Mouse (Mus musculus) limb, embryonic 12.5 days (tissue): ENCODE data around the gene Ndufs2. TPM values are rescaled to one million over a fixed set of nuclear protein-coding genes. Genes with fewer than 3 reads are reported as not detected.

ENCODE experiments used
- ATAC-seq: fragments of 200-750 bp; cut with Nextera tagmentation; 2 replicates; pipeline ENCODE4 v1.8.0; 2017; ENCODE audit warnings: low read depth, moderate TSS enrichment; ENCODE audit not compliant: insufficient number of reproducible peaks, insufficient read depth, low FRiP score, low TSS enrichment
- H3K27ac ChIP-seq: fragments of 300-500 bp; sonication (generic); 2 replicates; pipeline ENCODE4 v1.5.1; 2016; ENCODE audit warnings: mild to moderate bottlenecking, moderate library complexity
- H3K27me3 ChIP-seq: fragments of 300-500 bp; sonication (generic); 2 replicates; pipeline ENCODE4 v1.6.1; 2016; ENCODE audit warnings: mild to moderate bottlenecking, moderate library complexity
- H3K36me3 ChIP-seq: fragments of 300-500 bp; sonication (generic); 2 replicates; pipeline ENCODE4 v1.6.1; 2016; ENCODE audit warnings: mild to moderate bottlenecking, moderate library complexity
- H3K4me1 ChIP-seq: fragments of 300-500 bp; sonication (generic); replicated peaks from 2 replicates; pipeline ENCODE4 v1.6.1; 2016
- H3K4me2 ChIP-seq: fragments of 300-500 bp; sonication (generic); 2 replicates; pipeline ENCODE4 v1.6.1; 2016; ENCODE audit warnings: mild to moderate bottlenecking, moderate library complexity
- H3K4me3 ChIP-seq: fragments of 300-500 bp; sonication (generic); replicated peaks from 2 replicates; pipeline ENCODE4 v1.5.1; 2016; ENCODE audit warnings: mild to moderate bottlenecking
- H3K9ac ChIP-seq: fragments of 300-500 bp; sonication (generic); replicated peaks from 2 replicates; pipeline ENCODE4 v1.6.1; 2016; ENCODE audit warnings: mild to moderate bottlenecking, moderate library complexity
- H3K9me3 ChIP-seq: fragments of 300-500 bp; sonication (generic); 2 replicates; pipeline ENCODE4 v1.6.1; 2016; ENCODE audit warnings: mild to moderate bottlenecking, moderate library complexity
- WGBS: fragments of 180-500 bp; shearing (Covaris S2); methylation state at CpG from one replicate; pipeline ENCODE4 v1.1.7; 2016; 5-methylcytosine and 5-hydroxymethylcytosine counted together
- polyA plus RNA-seq: library from polyadenylated mRNA; unstranded; fragments of >200 nt; fragmentation: Nextera tagmentation; extraction: Ambion mirVana; gene quantifications from 2 replicates; pipeline ENCODE4 v1.2.1, GENCODE M21; 2016

The Ndufs2 gene
- polyA plus RNA-seq, 1 experiment from 2014 or later: 251 TPM

- no peak for ATAC-seq
- no peak overlapping the region for H3K4me2 ChIP-seq
- no peaks in the 10 kb centered on the region for H3K9me3 ChIP-seq
- WGBS: 89% methylated on average over 20 of the region's 20 CpGs
- no peak overlapping the region for H3K9ac ChIP-seq
- H3K36me3 ChIP-seq: peaks cover 64% of the 10 kb centered on the region
- no peaks in the 10 kb centered on the region for H3K27me3 ChIP-seq
- no peak overlapping the region for H3K27ac ChIP-seq
- H3K4me1 ChIP-seq: peaks cover 22% of the 10 kb centered on the region
- H3K4me3 ChIP-seq: no peak overlapping the region
Observed at GRCm38 (mm10) chr1:171285096-171285892, 34.1 kb upstream of the Ndufs2 start.

DNA sequence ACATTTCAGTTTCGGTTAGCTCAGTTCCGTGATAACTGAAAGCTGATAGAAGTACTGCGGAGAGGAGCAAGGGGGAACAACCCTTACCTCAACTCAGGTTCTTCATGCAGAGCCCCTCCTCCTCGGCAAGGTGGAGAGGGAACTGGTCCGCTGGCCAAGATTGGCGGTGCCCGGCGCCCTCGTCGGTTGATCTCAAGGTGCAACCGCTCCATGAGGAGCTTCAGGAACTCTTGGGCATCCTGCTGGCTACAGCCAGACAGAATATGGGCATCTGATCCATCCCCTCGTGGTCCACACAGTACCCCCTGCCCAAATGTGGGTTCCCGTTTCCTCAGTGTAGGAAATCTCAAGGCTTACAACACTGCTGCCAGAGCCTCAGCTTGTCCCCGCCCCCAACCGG, 33.3 kb upstream of the Ndufs2 start:
- no peak overlapping the region for H3K4me2 ChIP-seq
- no peak overlapping the region for H3K27ac ChIP-seq
- no peaks in the 10 kb centered on the region for H3K9me3 ChIP-seq
- WGBS: 90% methylated on average over 15 of the region's 15 CpGs
- no peak for ATAC-seq
- H3K4me3 ChIP-seq: no peak overlapping the region
- H3K4me1 ChIP-seq: peaks cover 30% of the 10 kb centered on the region
- no peaks in the 10 kb centered on the region for H3K27me3 ChIP-seq
- no peak overlapping the region for H3K9ac ChIP-seq
- H3K36me3 ChIP-seq: peaks cover 58% of the 10 kb centered on the region

GRCm38 (mm10) chr1:171283188-171284160, 32.3 kb upstream of the Ndufs2 start:
- peaks cover 55% of the 10 kb centered on the region for H3K36me3 ChIP-seq
- H3K4me1 ChIP-seq: peaks cover 32% of the 10 kb centered on the region
- no peak overlapping the region for H3K4me3 ChIP-seq
- H3K27me3 ChIP-seq: no peaks in the 10 kb centered on the region
- no peak for ATAC-seq
- 93% methylated on average over 18 of the region's 18 CpGs for WGBS
- no peaks in the 10 kb centered on the region for H3K9me3 ChIP-seq
- H3K9ac ChIP-seq: no peak overlapping the region
- H3K27ac ChIP-seq: no peak overlapping the region
- no peak overlapping the region for H3K4me2 ChIP-seq

GRCm38 (mm10) chr1:171282086-171282805, 31.1 kb upstream of the Ndufs2 start:
- no peak for ATAC-seq

DNA sequence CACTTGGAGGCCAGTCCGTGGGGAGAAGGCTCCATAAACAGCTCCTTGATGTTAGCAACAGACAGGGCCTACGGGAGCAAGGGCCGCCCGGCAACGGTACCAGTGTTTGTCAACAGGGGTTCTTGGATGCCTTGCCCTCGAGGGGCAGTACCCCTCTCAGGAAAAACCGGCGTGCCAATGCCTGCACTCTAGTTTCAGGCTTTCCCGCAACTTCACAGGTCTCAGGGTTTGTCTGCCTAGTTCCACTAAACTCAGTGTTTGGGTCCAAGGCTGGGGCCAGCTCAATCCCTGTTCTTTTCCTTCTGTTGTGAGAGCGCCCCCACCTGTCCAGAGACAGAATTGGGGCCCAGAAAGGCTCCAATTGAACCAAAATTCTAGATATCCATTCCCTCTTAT, 30.3 kb upstream of the Ndufs2 start:
- Histone ChIP-seq H3K27me3 (no peaks in the 10 kb centered on the region), H3K4me1 (peaks cover 19% of the 10 kb centered on the region), H3K9ac (peak overlapping the region; percentile 68), H3K36me3 (peaks cover 69% of the 10 kb centered on the region), H3K27ac (peak overlapping the region; percentile 90), H3K4me2 (peak overlapping the region; percentile 72), H3K9me3 (no peaks in the 10 kb centered on the region), H3K4me3 (peak overlapping the region; percentile 61)
- ATAC-seq: peak; percentile 18
- WGBS: under 1% methylated on average over 10 of the region's 10 CpGs

More at GRCm38 (mm10) chr1:171282086-171282805, 31.1 kb upstream of the Ndufs2 start:
- Histone ChIP-seq H3K9me3 (no peaks in the 10 kb centered on the region), H3K27me3 (no peaks in the 10 kb centered on the region), H3K9ac (no peak overlapping the region), H3K4me1 (peaks cover 26% of the 10 kb centered on the region), H3K4me2 (peak overlapping the region; percentile 72), H3K4me3 (peak overlapping the region; percentile 61), H3K36me3 (peaks cover 65% of the 10 kb centered on the region), H3K27ac (peak overlapping the region; percentile 90; the same call in 1 of the 2 replicates)
- WGBS: 81% methylated on average over 18 of the region's 18 CpGs

GRCm38 (mm10) chr1:171280916-171281527, 29.8 kb upstream of the Ndufs2 start, which contains the start of gene Ppox:
Gene Ppox (minus strand): TSS chr1:171281186.
- Histone ChIP-seq H3K9ac (peak within 1 kb of the TSS; percentile 79), H3K4me3 (peak within 1 kb of the TSS; percentile 61), H3K4me1 (peaks cover 15% of the 10 kb centered on the region), H3K27ac (peak within 1 kb of the TSS; percentile 90), H3K27me3 (no peaks in the 10 kb centered on the region), H3K36me3 (peaks cover 69% of the 10 kb centered on the region), H3K4me2 (peak within 1 kb of the TSS; percentile 93), H3K9me3 (no peaks in the 10 kb centered on the region)
- WGBS: under 1% methylated on average over 26 of the region's 26 CpGs
- ATAC-seq: peak; percentile 98

GRCm38 (mm10) chr1:171280250-171280915, 29.2 kb upstream of the Ndufs2 start:
- Histone ChIP-seq H3K4me3 (peak overlapping the region; percentile 61), H3K9me3 (no peaks in the 10 kb centered on the region), H3K4me2 (peak overlapping the region; percentile 93), H3K27ac (peak overlapping the region; percentile 36; the same call in 1 of the 2 replicates), H3K36me3 (peaks cover 69% of the 10 kb centered on the region), H3K9ac (peak overlapping the region; percentile 79), H3K4me1 (peaks cover 15% of the 10 kb centered on the region), H3K27me3 (no peaks in the 10 kb centered on the region)
- no peak; the same call in 1 of the 2 replicates for ATAC-seq
- under 1% methylated on average over 25 of the region's 25 CpGs for WGBS

DNA sequence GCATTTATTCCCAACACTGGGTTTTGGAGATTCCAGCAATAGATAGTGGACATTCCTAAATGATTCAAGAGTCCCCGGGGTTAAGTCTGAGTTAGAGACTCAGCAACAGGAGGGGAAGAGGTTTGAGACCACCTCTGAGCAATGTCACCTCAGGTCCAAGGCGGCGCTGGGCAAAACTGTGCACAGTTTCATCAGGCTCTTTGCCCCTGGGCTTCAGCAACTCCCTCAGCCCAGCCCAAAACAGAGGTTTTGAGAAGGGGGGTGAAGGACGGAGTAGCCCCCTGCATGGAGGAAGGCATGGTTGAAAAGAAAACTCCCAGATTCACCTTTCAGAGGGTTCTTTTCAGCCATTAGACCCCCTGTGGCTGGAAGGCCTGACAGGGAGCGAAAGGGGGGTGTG, 28.5 kb upstream of the Ndufs2 start:
- no peak for ATAC-seq
- peak overlapping the region; percentile 79 for H3K9ac ChIP-seq
- peak overlapping the region; percentile 93 for H3K4me2 ChIP-seq
- H3K4me1 ChIP-seq: peaks cover 15% of the 10 kb centered on the region
- no peaks in the 10 kb centered on the region for H3K27me3 ChIP-seq
- 63% methylated on average over 5 of the region's 5 CpGs for WGBS
- peaks cover 69% of the 10 kb centered on the region for H3K36me3 ChIP-seq
- no peak overlapping the region for H3K27ac ChIP-seq
- no peaks in the 10 kb centered on the region for H3K9me3 ChIP-seq
- H3K4me3 ChIP-seq: peak overlapping the region; percentile 61

DNA sequence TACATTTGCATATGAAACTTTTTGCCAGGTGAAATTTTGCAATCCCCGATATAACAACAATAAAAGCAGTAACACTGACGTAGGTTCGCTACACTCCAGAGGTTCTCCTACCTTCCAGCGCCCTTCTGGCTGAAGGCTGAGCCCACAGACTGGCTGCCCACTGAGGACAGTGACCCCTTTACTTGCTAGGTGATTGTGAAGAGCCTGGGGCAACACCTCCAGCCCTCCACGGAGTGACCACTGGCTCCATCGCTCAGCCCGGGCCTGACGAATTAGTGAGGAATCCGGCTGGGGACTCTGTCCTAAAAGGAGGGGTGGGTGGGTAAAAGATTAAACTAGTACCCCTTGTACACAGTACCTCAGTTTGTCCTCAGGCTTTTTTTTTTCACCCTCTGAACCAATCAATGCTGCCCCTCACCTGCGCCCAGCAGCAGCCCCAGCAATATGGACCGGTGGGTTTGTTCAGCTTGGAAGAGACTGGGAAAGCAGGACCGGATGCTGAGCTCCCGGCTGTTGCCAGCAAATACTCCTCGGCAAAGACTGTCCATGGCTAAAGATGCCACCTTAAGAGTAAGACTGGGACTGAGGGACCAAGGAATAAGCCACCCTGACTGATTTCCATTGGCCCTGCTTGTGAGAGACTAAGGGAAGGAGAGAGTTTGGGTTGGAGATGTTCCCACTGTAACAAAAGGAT, 28.0 kb upstream of the Ndufs2 start:
- Histone ChIP-seq H3K9ac (0 out of 2 replicates have a peak overlapping the region, but pooled peaks have one; percentile 79), H3K4me2 (peak overlapping the region; percentile 93), H3K36me3 (peaks cover 70% of the 10 kb centered on the region), H3K4me3 (no peak overlapping the region), H3K9me3 (no peaks in the 10 kb centered on the region), H3K27ac (no peak overlapping the region), H3K4me1 (peaks cover 15% of the 10 kb centered on the region), H3K27me3 (no peaks in the 10 kb centered on the region)
- ATAC-seq: no peak
- WGBS: 89% methylated on average over 14 of the region's 14 CpGs
